Mouse (Mus musculus): Measurements from ENCODE around the gene Fabp3. TPM values are rescaled to one million over a fixed set of nuclear protein-coding genes. Genes with fewer than 3 reads are reported as not detected.

Gene Fabp3
- polyA plus RNA-seq, 1 experiment from 2014 or later = 7.1 TPM

DNA sequence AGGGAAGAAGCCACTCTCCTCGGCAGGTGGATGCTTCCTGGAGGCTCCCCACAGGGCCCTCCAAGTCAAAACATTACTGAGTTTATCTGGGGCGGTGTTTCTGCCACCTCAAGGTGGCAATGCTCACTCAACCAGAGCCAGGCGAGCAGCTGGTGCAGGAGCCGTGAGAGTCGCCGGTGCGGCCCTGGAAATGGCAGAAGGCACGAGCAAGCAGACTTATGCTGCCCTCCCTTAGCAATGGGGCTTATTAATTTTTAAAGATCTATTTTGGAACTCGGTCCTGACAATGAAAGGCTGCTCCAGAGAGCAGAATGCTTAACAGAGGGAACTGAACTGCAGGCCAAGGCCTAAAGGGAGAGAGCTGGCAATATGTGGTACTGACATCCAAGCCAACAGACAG lies 19.0 kb downstream of the Fabp3 start:
- TF ChIP-seq CTCF (IDR thresholded peaks at IDR 0.05; ENCODE audit: low read depth) = no peak
- 89% methylated on average over 9 of the region's 9 CpGs for WGBS
- no peaks in the 10 kb centered on the region for H3K9me3 ChIP-seq (ENCODE audit: control insufficient read depth)
- H3K4me2 ChIP-seq (replicated peaks; ENCODE audit: low read depth) = no peak overlapping the region
- peaks cover 64% of the 10 kb centered on the region for H3K36me3 ChIP-seq (ENCODE audit: control insufficient read depth, insufficient read depth)
- no peak for ATAC-seq
- H3K27me3 ChIP-seq (replicated peaks; ENCODE audit: control insufficient read depth, insufficient read depth, low read length) = no peaks in the 10 kb centered on the region
- H3K27ac ChIP-seq (ENCODE audit: low read depth, low read length) = no peak overlapping the region
- H3K9ac ChIP-seq (ENCODE audit: low read depth, low read length) = no peak overlapping the region
- no peaks in the 10 kb centered on the region for H3K4me1 ChIP-seq (replicated peaks; ENCODE audit: control insufficient read depth, insufficient read depth, low read length)
- no peak overlapping the region for H3K4me3 ChIP-seq (ENCODE audit: low read depth, low read length)

DNA sequence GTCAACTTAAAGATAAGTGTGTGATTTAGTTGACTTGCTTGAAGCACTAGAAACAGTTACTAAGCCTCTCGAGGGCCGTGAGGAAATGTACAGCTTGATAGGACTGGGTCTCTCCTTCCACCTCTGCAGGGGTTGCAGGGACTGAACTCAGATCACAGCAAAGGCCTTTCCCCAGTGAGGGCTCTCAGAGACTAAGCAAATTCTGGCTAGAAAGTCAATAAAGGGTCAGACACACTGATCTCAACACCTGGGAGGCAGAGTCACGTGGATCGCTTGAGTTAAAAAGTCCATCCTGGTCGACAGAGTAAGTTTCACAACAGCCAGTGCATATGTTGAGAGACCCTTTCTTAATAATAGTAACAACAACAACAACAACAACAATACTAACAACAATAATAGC lies 27.5 kb downstream of the Fabp3 start:
- no peak overlapping the region for H3K27ac ChIP-seq (ENCODE audit: low read depth, low read length)
- no peak overlapping the region for H3K4me3 ChIP-seq (ENCODE audit: low read depth, low read length)
- H3K9ac ChIP-seq (ENCODE audit: low read depth, low read length) = no peak overlapping the region
- ATAC-seq = no peak
- H3K36me3 ChIP-seq (ENCODE audit: control insufficient read depth, insufficient read depth) = peaks cover 55% of the 10 kb centered on the region
- TF ChIP-seq CTCF (IDR thresholded peaks at IDR 0.05; ENCODE audit: low read depth) = no peak
- no peaks in the 10 kb centered on the region for H3K27me3 ChIP-seq (replicated peaks; ENCODE audit: control insufficient read depth, insufficient read depth, low read length)
- 81% methylated on average over 5 of the region's 5 CpGs for whole genome bisulfite sequencing
- H3K9me3 ChIP-seq (ENCODE audit: control insufficient read depth) = no peaks in the 10 kb centered on the region
- H3K4me2 ChIP-seq (replicated peaks; ENCODE audit: low read depth) = no peak overlapping the region
- no peaks in the 10 kb centered on the region for H3K4me1 ChIP-seq (replicated peaks; ENCODE audit: control insufficient read depth, insufficient read depth, low read length)

DNA sequence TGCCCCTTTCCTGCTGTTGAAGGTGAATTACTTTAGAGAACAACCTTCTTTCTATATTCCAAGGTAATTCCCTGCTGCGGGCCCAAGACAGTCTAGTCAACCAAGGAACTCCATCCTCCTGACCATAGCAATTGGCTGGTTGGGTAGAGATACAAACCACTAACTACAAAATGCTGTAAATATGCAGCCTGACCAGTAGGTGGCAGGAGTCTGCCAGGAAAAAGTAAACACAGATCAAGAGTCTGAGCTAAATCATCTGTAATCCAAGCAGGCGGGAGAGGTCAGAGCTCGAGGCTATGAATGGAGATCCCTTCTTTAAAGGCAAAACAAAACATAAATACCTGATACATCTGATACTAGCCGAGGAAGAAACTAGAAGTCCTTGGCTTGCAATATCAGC lies 33.3 kb downstream of the Fabp3 start:
- H3K4me2 ChIP-seq (replicated peaks; ENCODE audit: low read depth) = no peak overlapping the region
- no peaks in the 10 kb centered on the region for H3K4me1 ChIP-seq (replicated peaks; ENCODE audit: control insufficient read depth, insufficient read depth, low read length)
- no peak overlapping the region for H3K4me3 ChIP-seq (ENCODE audit: low read depth, low read length)
- TF ChIP-seq CTCF (IDR thresholded peaks at IDR 0.05; ENCODE audit: low read depth) = peak; percentile 90
- H3K9me3 ChIP-seq (ENCODE audit: control insufficient read depth) = no peaks in the 10 kb centered on the region
- H3K9ac ChIP-seq (ENCODE audit: low read depth, low read length) = no peak overlapping the region
- ATAC-seq = peak; percentile 25; the same call in 1 of the 2 replicates
- WGBS = 21% methylated on average over 4 of the region's 4 CpGs
- peaks cover 25% of the 10 kb centered on the region for H3K36me3 ChIP-seq (ENCODE audit: control insufficient read depth, insufficient read depth)
- no peak overlapping the region for H3K27ac ChIP-seq (ENCODE audit: low read depth, low read length)
- no peaks in the 10 kb centered on the region for H3K27me3 ChIP-seq (replicated peaks; ENCODE audit: control insufficient read depth, insufficient read depth, low read length)

DNA sequence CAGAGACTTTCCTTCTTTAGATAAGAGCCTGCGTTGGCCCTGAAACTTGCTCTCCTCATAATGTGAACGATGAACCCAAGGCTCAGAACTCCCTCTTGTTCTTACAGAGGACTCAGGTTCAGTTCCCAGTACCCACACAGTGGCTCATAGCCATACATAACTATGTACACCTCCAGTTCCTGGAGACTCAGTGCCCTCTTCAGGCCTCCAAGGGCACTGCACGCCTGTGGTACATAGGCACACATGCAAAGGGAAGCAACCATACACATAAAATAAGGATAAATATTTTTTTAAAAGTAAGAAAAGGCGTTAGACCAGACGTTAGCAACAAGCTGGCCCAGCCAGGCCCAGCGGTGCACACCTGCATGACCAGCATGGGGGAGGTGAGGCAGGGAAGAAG lies 41.3 kb downstream of the Fabp3 start:
- H3K4me1 ChIP-seq (replicated peaks; ENCODE audit: control insufficient read depth, insufficient read depth, low read length) = no peaks in the 10 kb centered on the region
- H3K4me3 ChIP-seq (ENCODE audit: low read depth, low read length) = no peak overlapping the region
- no peak for ATAC-seq
- no peaks in the 10 kb centered on the region for H3K27me3 ChIP-seq (replicated peaks; ENCODE audit: control insufficient read depth, insufficient read depth, low read length)
- no peaks in the 10 kb centered on the region for H3K9me3 ChIP-seq (ENCODE audit: control insufficient read depth)
- H3K9ac ChIP-seq (ENCODE audit: low read depth, low read length) = no peak overlapping the region
- TF ChIP-seq CTCF (IDR thresholded peaks at IDR 0.05; ENCODE audit: low read depth) = peak; percentile 43
- no peak overlapping the region for H3K27ac ChIP-seq (ENCODE audit: low read depth, low read length)
- peaks cover 34% of the 10 kb centered on the region for H3K36me3 ChIP-seq (ENCODE audit: control insufficient read depth, insufficient read depth)
- WGBS = 86% methylated on average over 6 of the region's 6 CpGs
- no peak overlapping the region for H3K4me2 ChIP-seq (replicated peaks; ENCODE audit: low read depth)

DNA sequence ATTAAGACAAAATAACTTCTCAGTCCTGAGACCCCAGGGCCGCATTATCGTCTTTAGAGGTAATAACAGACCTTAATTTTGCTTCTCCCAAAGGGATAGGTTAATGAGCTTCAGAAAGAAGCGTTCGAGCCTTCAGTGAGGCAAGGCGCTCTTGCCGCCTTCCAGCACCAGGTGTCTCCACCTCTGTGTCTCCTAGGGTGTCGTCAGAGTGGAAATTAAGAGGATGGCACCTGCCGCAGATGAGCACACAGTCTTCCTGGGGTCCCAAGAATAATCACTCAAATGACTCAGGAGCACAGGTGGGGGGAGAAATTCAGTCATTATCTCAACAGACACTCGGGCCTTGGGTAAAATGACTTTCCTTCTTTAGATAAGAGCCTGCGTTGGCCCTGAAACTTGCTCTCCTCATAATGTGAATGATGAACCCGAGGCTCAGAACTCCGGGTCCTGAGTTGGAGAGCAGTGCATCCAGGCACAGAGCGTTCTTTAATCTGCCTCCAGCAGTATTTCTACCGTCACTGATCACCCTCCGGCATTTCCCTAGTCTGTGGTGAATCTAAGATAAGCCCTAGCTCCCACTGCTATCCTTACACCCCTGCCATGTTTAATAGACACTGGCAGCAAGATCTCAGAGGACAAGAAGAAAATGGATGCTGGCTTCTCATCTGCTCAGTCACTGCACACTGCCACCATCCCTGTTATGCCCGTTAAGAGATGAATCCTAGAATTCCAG lies 42.5 kb downstream of the Fabp3 start:
- no peak for ATAC-seq
- Histone ChIP-seq H3K27ac (ENCODE audit: low read depth, low read length) (no peak overlapping the region), H3K9ac (ENCODE audit: low read depth, low read length) (no peak overlapping the region), H3K4me2 (replicated peaks; ENCODE audit: low read depth) (no peak overlapping the region), H3K9me3 (ENCODE audit: control insufficient read depth) (no peaks in the 10 kb centered on the region), H3K36me3 (ENCODE audit: control insufficient read depth, insufficient read depth) (peaks cover 34% of the 10 kb centered on the region), H3K4me3 (ENCODE audit: low read depth, low read length) (no peak overlapping the region), H3K4me1 (replicated peaks; ENCODE audit: control insufficient read depth, insufficient read depth, low read length) (no peaks in the 10 kb centered on the region), H3K27me3 (replicated peaks; ENCODE audit: control insufficient read depth, insufficient read depth, low read length) (no peaks in the 10 kb centered on the region)
- peak; percentile 21; the same call in 1 of the 2 replicates for TF ChIP-seq CTCF (IDR thresholded peaks at IDR 0.05; ENCODE audit: low read depth)
- 88% methylated on average over 16 of the region's 16 CpGs for WGBS

DNA sequence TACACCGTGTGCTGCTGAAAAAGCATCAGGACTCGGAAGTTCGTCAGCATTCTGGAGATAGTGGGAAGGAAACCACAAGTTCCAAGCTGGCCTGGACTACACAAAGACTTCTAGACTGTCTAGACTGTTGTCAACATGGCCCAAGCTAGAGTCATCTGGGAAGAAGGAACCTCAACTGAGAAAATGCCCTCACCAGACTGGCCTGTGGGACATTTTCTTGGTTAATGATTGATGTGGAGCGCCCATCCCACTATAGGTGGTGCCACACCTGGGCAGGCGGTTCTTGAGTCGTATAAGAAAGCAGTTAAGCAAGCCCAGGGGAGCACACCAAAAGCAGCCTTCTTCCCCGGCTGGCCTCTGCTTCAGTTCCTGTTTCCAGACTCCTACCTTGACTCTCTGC lies 44.2 kb downstream of the Fabp3 start:
- TF ChIP-seq CTCF (IDR thresholded peaks at IDR 0.05; ENCODE audit: low read depth) = no peak
- WGBS = 55% methylated on average over 7 of the region's 7 CpGs
- Histone ChIP-seq H3K4me2 (replicated peaks; ENCODE audit: low read depth) (no peak overlapping the region), H3K9ac (ENCODE audit: low read depth, low read length) (no peak overlapping the region), H3K27ac (ENCODE audit: low read depth, low read length) (no peak overlapping the region; the same call in 1 of the 2 replicates), H3K4me3 (ENCODE audit: low read depth, low read length) (no peak overlapping the region), H3K4me1 (replicated peaks; ENCODE audit: control insufficient read depth, insufficient read depth, low read length) (no peaks in the 10 kb centered on the region), H3K27me3 (replicated peaks; ENCODE audit: control insufficient read depth, insufficient read depth, low read length) (no peaks in the 10 kb centered on the region), H3K9me3 (ENCODE audit: control insufficient read depth) (no peaks in the 10 kb centered on the region), H3K36me3 (ENCODE audit: control insufficient read depth, insufficient read depth) (peaks cover 32% of the 10 kb centered on the region)
- peak; percentile 94 for ATAC-seq

Measured in intestine, postnatal 0 days (tissue).